In genomic region chr11:7630637-7631036, GRCm38 (mm10) we compare ENCODE assay signal across 12 mouse cellular contexts.
DNase-seq lines count a peak whose midpoint lies in the region; ATAC-seq and TF ChIP-seq lines count a peak whose summit lies in the region.
"Had no signal": no experiment of that assay in that cellular context is flagged by ENCODE, and none has a peak within 500 bp of the region (broad histone marks: within the 10 kb centered on the region; RNA-seq: fewer than 3 reads in every experiment).

No protein-coding gene starts in this region.

- no peak overlapping the region for H3K4me3 ChIP-seq in cerebellum, adult 2 months (replicated peaks; ENCODE audit: insufficient read depth, low read depth, low read length)
- H3K4me3 ChIP-seq in layer of hippocampus, adult 2 months = no peak overlapping the region
- H3K4me3 ChIP-seq in intestine, embryonic 15.5 days (replicated peaks) = no peak overlapping the region
- H3K4me3 ChIP-seq: midbrain, embryonic 13.5 days had no signal

- intact Hi-C loops in left cerebral cortex, postnatal 10 days (cut with DNase I) = no loop called here

- TF ChIP-seq CTCF in cerebellum, adult 2 months (IDR thresholded peaks at IDR 0.05; ENCODE audit: borderline replicate concordance, insufficient read depth, low read depth, low read length) = no peak
- no peak for TF ChIP-seq CTCF in layer of hippocampus, adult 2 months (conservative IDR thresholded peaks at IDR 0.05)

- no peaks in the 10 kb centered on the region for H3K4me1 ChIP-seq in cerebellum, adult 2 months (ENCODE audit: control insufficient read depth, insufficient read depth, low read length)
- H3K4me1 ChIP-seq in intestine, embryonic 15.5 days (replicated peaks) = no peaks in the 10 kb centered on the region
- H3K4me1 ChIP-seq: midbrain, embryonic 13.5 days had no signal

- no peaks in the 10 kb centered on the region for H3K27me3 ChIP-seq in cerebellum, adult 2 months (ENCODE audit: control insufficient read depth, insufficient read depth, low read length)
- H3K27me3 ChIP-seq in intestine, embryonic 15.5 days (replicated peaks) = no peaks in the 10 kb centered on the region
- H3K27me3 ChIP-seq: midbrain, embryonic 13.5 days had no signal

- no peak for TF ChIP-seq POLR2A in cerebellum, adult 2 months (IDR thresholded peaks at IDR 0.05; ENCODE audit: borderline replicate concordance, insufficient read depth, low read length)

- no peaks in the 10 kb centered on the region for H3K36me3 ChIP-seq in intestine, embryonic 15.5 days
- H3K36me3 ChIP-seq: midbrain, embryonic 13.5 days had no signal

- H3K9ac ChIP-seq in intestine, embryonic 15.5 days = no peak overlapping the region
- H3K9ac ChIP-seq: midbrain, embryonic 13.5 days had no signal

- DNase-seq in left cerebral cortex, postnatal 10 days (ENCODE audit: extremely low spot score in 1 of 2, low spot score in 2 of 2) = peak; percentile 9 to 20
- DNase-seq in left cerebral cortex, adult 11 months (ENCODE audit: low spot score) = no peak
- DNase-seq in NIH3T3 (ENCODE audit: low read depth) = peak; percentile 32
- peak; percentile 30 to 69 for DNase-seq in cerebellum, adult 2 months
- DNase-seq in layer of hippocampus, adult 2 months (ENCODE audit: low spot score in 2 of 2) = peak; percentile 19 to 43
- no peak for DNase-seq in thymus, postnatal 10 days (ENCODE audit: low spot score in 2 of 2)
- DNase-seq: heart, adult 18-20 months; heart, postnatal 36 days; liver had no signal

- H3K27ac ChIP-seq in cerebellum, adult 2 months (ENCODE audit: insufficient read depth, low read length) = no peak overlapping the region
- H3K27ac ChIP-seq in layer of hippocampus, adult 2 months = no peak overlapping the region
- no peak overlapping the region for H3K27ac ChIP-seq in intestine, embryonic 15.5 days
- H3K27ac ChIP-seq: midbrain, embryonic 13.5 days had no signal

- H3K4me2 ChIP-seq in intestine, embryonic 15.5 days (replicated peaks) = no peak overlapping the region
- H3K4me2 ChIP-seq: midbrain, embryonic 13.5 days had no signal

- H3K9me3 ChIP-seq in intestine, embryonic 15.5 days = no peaks in the 10 kb centered on the region
- H3K9me3 ChIP-seq: midbrain, embryonic 13.5 days had no signal

- ATAC-seq in intestine, embryonic 15.5 days = no peak
- ATAC-seq: intestine, postnatal 0 days; midbrain, embryonic 13.5 days had no signal

Comparison
In these comparisons a context has a peak if more than half of its experiments do, and no peak if none do; other contexts are left out.
1. DNase-seq: peak in left cerebral cortex, postnatal 10 days (2 of 2), NIH3T3 (single experiment), cerebellum, adult 2 months (2 of 2) and layer of hippocampus, adult 2 months (2 of 2); none in left cerebral cortex, adult 11 months (single experiment) and thymus, postnatal 10 days (0 of 2).